Mouse (Mus musculus): ENCODE measurements around the gene Ube2v1.

DNA sequence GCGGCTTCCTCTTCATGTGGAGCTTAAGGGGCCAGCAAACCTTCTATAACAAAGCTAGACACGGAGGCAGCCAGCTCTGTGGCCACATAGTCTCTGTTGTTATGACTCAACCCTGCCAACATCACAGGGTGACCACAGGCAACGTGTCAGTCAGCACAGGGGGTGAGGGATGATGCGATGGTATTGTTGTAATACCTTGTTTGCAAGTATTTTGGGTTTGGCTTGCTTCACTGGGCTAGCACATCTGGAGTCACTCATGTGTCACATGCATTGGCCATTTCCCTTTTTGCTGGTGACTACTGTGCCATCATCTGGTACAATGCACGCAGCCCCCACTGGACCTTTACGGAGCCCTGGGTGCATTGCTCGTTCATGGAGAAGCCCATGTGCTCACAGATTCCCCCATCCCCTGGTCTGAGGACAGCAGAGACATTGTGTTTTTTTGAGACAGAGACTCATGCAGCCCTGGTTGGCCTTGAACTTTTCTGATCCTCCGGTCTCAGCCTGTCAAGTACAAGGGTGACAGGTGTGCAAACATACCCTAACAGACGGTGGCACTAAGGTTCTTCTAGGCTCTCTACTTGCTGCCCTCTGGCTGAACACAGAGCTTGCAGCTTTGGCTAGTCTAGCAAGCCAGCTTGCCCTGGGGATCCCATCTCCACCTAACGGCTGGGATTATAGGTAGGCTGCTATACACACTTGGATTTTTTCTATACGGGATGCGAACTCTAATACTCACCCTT, 17.6 kb upstream of the Ube2v1 start:
- TF ChIP-seq GATA1 (IDR thresholded peaks at IDR 0.05; ENCODE audit: borderline replicate concordance, low read length) (no peak), FLI1 (IDR thresholded peaks at IDR 0.05; ENCODE audit: low read length) (no peak)

All from megakaryocyte, embryonic 14.5 days (primary cell).